Comparison of ENCODE assay signal across 8 mouse cellular contexts in genomic region chr2:131262213-131262672, GRCm38 (mm10). TPM values are rescaled to one million over a fixed set of nuclear protein-coding genes. Genes with fewer than 3 reads are reported as not detected.
DNase-seq lines count a peak whose midpoint lies in the region; ATAC-seq and TF ChIP-seq lines count a peak whose summit lies in the region.

Pank2 (plus strand) TSS chr2:131262495.

- 0 out of 2 replicates have a peak, but pooled peaks cover 3% of the 10 kb centered on the region for H3K36me3 ChIP-seq in ES-E14 (ENCODE audit: control insufficient read depth, insufficient read depth, low read length, poor library complexity, severe bottlenecking)
- H3K36me3 ChIP-seq in forebrain, embryonic 15.5 days = no peaks in the 10 kb centered on the region

- peak within 1 kb of the TSS; percentile 82 to 86 for H3K4me3 ChIP-seq in ES-E14 (ENCODE audit: insufficient read depth in 1 of 2, low read depth in 1 of 2, low read length in 2 of 2, poor library complexity in 1 of 2, severe bottlenecking in 1 of 2)
- H3K4me3 ChIP-seq in forebrain, embryonic 15.5 days = peak within 1 kb of the TSS; percentile 89
- H3K4me3 ChIP-seq in lung, adult 2 months (replicated peaks; ENCODE audit: extremely low read depth, low read depth, low read length) = peak within 1 kb of the TSS; percentile 91

- peak within 1 kb of the TSS; percentile 88 for H3K27ac ChIP-seq in ES-E14 (ENCODE audit: insufficient read depth, low read depth, low read length, poor library complexity, severe bottlenecking)
- H3K27ac ChIP-seq in forebrain, embryonic 15.5 days (replicated peaks) = peak within 1 kb of the TSS; percentile 99

- peak; percentile 100 for ATAC-seq in forebrain, embryonic 15.5 days (replicated peaks)
- peak; percentile 98 for ATAC-seq in neutrophil, adult 5-6 weeks (ENCODE audit: extremely low read depth, insufficient number of reproducible peaks, low FRiP score, poor library complexity, severe bottlenecking)

- H3K4me2 ChIP-seq in forebrain, embryonic 15.5 days (replicated peaks) = peak within 1 kb of the TSS; percentile 76

- intact Hi-C loops in heart, postnatal 25 days (cut with DNase I) = loop anchor here (5.0 kb wide), 2 partner anchors 90 to 155 kb away; partner anchors contain the start of gene Rnf24

- no peaks in the 10 kb centered on the region for H3K9me3 ChIP-seq in ES-E14 (ENCODE audit: control insufficient read depth, insufficient read depth, low read depth, low read length)
- no peaks in the 10 kb centered on the region for H3K9me3 ChIP-seq in forebrain, embryonic 15.5 days

- DNase-seq in ES-E14 (ENCODE audit: low read depth, low spot score) = peak; percentile 94
- peak; percentile 98 for DNase-seq in cerebellum, adult 11-12 months
- DNase-seq in heart, postnatal 25 days (ENCODE audit: low spot score) = peak; percentile 98
- DNase-seq in layer of hippocampus, adult 18-20 months (ENCODE audit: low spot score in 2 of 2) = peak; percentile 98 to 99
- DNase-seq in lung, adult 2 months = peak; percentile 96
- DNase-seq in thymus, adult 18-20 months = peak; percentile 98

- TF ChIP-seq CTCF in lung, adult 2 months (IDR thresholded peaks at IDR 0.05; ENCODE audit: insufficient read depth, low read length) = no peak

- in situ Hi-C loops in ES-E14 (cut with MboI; ENCODE audit: low sequenced_read_pairs in 2 of 2, unreplicated experiment in 2 of 2) = no loop called here

- H3K27me3 ChIP-seq in forebrain, embryonic 15.5 days = no peaks in the 10 kb centered on the region

- peaks cover 0 to 2% of the 10 kb centered on the region in 2 experiments; a peak in 2 of 4 replicates for H3K4me1 ChIP-seq in ES-E14 (ENCODE audit: control insufficient read depth in 2 of 2, insufficient read depth in 2 of 2, low read length in 2 of 2, poor library complexity in 1 of 2)
- H3K4me1 ChIP-seq in forebrain, embryonic 15.5 days = peaks cover 46% of the 10 kb centered on the region
- peaks cover 7% of the 10 kb centered on the region for H3K4me1 ChIP-seq in lung, adult 2 months (ENCODE audit: control insufficient read depth, insufficient read depth, low read length)

- H3K9ac ChIP-seq in ES-E14 (ENCODE audit: insufficient read depth, low read depth, low read length, poor library complexity, severe bottlenecking) = peak within 1 kb of the TSS; percentile 96
- H3K9ac ChIP-seq in forebrain, embryonic 15.5 days (replicated peaks) = peak within 1 kb of the TSS; percentile 94

- under 1% methylated on average over 49 of the region's 49 CpGs for WGBS in forebrain, embryonic 15.5 days
- WGBS in lung, adult 2 months = under 1% methylated on average over 49 of the region's 49 CpGs

- peak; percentile 83; the same call in 1 of the 2 replicates for TF ChIP-seq POLR2A in lung, adult 2 months (IDR thresholded peaks at IDR 0.05; ENCODE audit: borderline replicate concordance, extremely low read depth, low read depth, low read length)

TF ChIP-seq in ES-E14, 5 proteins besides CTCF, POLR2A, EP300 and RAD21:
- no peak for TF ChIP-seq HCFC1 (IDR thresholded peaks at IDR 0.05; ENCODE audit: borderline replicate concordance, insufficient read depth, low read length)
- TF ChIP-seq MAFK (IDR thresholded peaks at IDR 0.05; ENCODE audit: insufficient read depth, low read depth, low read length) = no peak
- peak; percentile 70 for TF ChIP-seq CHD2 (IDR thresholded peaks at IDR 0.05; ENCODE audit: low read depth, low read length)
- TF ChIP-seq ZNF384 (IDR thresholded peaks at IDR 0.05; ENCODE audit: low read depth, low read length) = no peak
- no peak for TF ChIP-seq ZC3H11A (IDR thresholded peaks at IDR 0.05; ENCODE audit: borderline replicate concordance, low read depth, low read length)

RNA-seq across cellular contexts. Expression of gene Pank2, which starts in this region (rescaled TPM):
- 22.0 and 26.6 TPM in 2 replicates for total RNA-seq in ES-E14 (2012; rRNA removed)
- polyA plus RNA-seq in forebrain, embryonic 15.5 days (2015; fragmentation: Nextera tagmentation; extraction: Ambion mirVana) = 36.4 and 37.0 TPM in 2 replicates
- total RNA-seq in heart, postnatal 25 days (2021) = 10 to 100 TPM; 22.4 to 25.0 TPM
- total RNA-seq in layer of hippocampus, adult 18-20 months (2021) = 10 to 100 TPM; 51.1 to 60.1 TPM
- polyA plus RNA-seq in lung, adult 2 months (2012; rRNA removed) = 12.7 and 16.1 TPM in 2 replicates
- total RNA-seq in neutrophil, adult 5-6 weeks (2017) = 54.8 and 58.1 TPM in 2 replicates

Comparison
In these comparisons a context has a peak if more than half of its experiments do, and no peak if none do; other contexts are left out.
1. Peak in every context shown above with its lines: DNase-seq, ATAC-seq, H3K4me3 ChIP-seq and H3K27ac ChIP-seq.